Mouse (Mus musculus) midbrain, postnatal 0 days (tissue): ENCODE measurements at regions not wholly inside any gene's neighbourhood (a gene's known extent, or its start where the extent isn't known, plus 50 kb on each side); places are given as distances from the start of the nearest gene placed in this dataset.

ENCODE experiments used
- ATAC-seq: fragments of 200-750 bp; cut with Nextera tagmentation; 2 replicates; pipeline ENCODE4 v1.8.0; 2017; ENCODE audit warnings: moderate number of reproducible peaks, mild to moderate bottlenecking, moderate TSS enrichment, moderate library complexity; ENCODE audit not compliant: low FRiP score
- DNase-seq: peaks from one replicate; pipeline ENCODE4 v3.0.0-alpha.2; 2015; ENCODE audit warnings: low spot score
- H3K27ac ChIP-seq: fragments of 300-500 bp; sonication (generic); 2 replicates; pipeline ENCODE4 v1.5.1; 2014; ENCODE audit warnings: low read depth, mild to moderate bottlenecking, low read length, mixed read lengths
- H3K27me3 ChIP-seq: fragments of 300-500 bp; sonication (generic); 2 replicates; pipeline ENCODE4 v1.6.1; 2014; ENCODE audit warnings: low read length, control low read depth, mixed read lengths; ENCODE audit not compliant: insufficient read depth
- H3K36me3 ChIP-seq: fragments of 300-500 bp; sonication (generic); 2 replicates; pipeline ENCODE4 v1.6.1; 2014; ENCODE audit warnings: low read length, control low read depth, mixed read lengths; ENCODE audit not compliant: insufficient read depth
- H3K4me1 ChIP-seq: fragments of 300-500 bp; sonication (generic); 2 replicates; pipeline ENCODE4 v1.6.1; 2014; ENCODE audit warnings: mild to moderate bottlenecking, control low read depth, antibody characterized with exemption, low read length, mixed read lengths; ENCODE audit not compliant: insufficient read depth
- H3K4me2 ChIP-seq: fragments of 300-500 bp; sonication (generic); 2 replicates; pipeline ENCODE4 v1.6.1; 2014; ENCODE audit warnings: low read depth, mild to moderate bottlenecking, low read length, mixed read lengths; ENCODE audit not compliant: poor library complexity, severe bottlenecking
- H3K4me3 ChIP-seq: fragments of 300-500 bp; sonication (generic); 2 replicates; pipeline ENCODE4 v1.5.1; 2014; ENCODE audit warnings: low read depth, mild to moderate bottlenecking, low read length, moderate library complexity
- H3K9ac ChIP-seq: fragments of 300-500 bp; sonication (generic); replicated peaks from 2 replicates; pipeline ENCODE4 v1.6.1; 2014; ENCODE audit warnings: mild to moderate bottlenecking, low read length, moderate library complexity, mixed read lengths; ENCODE audit not compliant: poor library complexity, severe bottlenecking
- H3K9me3 ChIP-seq: fragments of 300-500 bp; sonication (generic); 2 replicates; pipeline ENCODE4 v1.6.1; 2016; ENCODE audit warnings: low read length, control low read depth
- CTCF ChIP-seq: IDR thresholded peaks from 2 replicates; pipeline ENCODE4 v1.5.1; 2016; ENCODE audit warnings: antibody characterized with exemption, mild to moderate bottlenecking
- WGBS: fragments of 180-500 bp; shearing (Covaris S2); extraction: QIAGEN DNeasy Blood & Tissue Kit; methylation state at CpG from one replicate; pipeline ENCODE4 v1.1.7; 2014; 5-methylcytosine and 5-hydroxymethylcytosine counted together

DNA sequence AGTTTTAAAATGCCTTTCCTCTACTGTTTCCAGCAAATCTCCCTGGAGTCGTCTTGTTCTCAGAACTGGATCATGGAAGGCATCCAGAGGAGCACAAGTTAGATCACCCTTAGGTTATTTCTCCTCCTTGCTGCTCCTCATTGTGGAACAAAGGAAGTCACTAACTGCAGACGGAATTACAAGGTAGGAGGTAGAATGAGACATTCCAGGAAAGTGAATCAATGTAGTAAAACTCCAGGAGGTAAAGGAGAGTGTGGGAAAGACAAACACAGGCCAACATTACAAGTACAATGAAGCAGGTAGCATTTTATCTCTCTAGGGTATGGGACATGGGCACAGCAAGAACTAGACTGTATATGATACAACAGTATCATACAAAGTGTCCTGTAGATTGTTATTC, 375.7 kb upstream of the Ddi1 start:
- Histone ChIP-seq H3K36me3 (no peaks in the 10 kb centered on the region), H3K4me3 (no peak overlapping the region), H3K27me3 (no peaks in the 10 kb centered on the region), H3K9ac (no peak overlapping the region), H3K27ac (no peak overlapping the region), H3K4me2 (no peak overlapping the region), H3K9me3 (no peaks in the 10 kb centered on the region), H3K4me1 (no peaks in the 10 kb centered on the region)
- no peak for DNase-seq
- WGBS, result 72% methylated on average over 2 of the region's 2 CpGs
- no peak for ATAC-seq
- no peak for TF ChIP-seq CTCF

DNA sequence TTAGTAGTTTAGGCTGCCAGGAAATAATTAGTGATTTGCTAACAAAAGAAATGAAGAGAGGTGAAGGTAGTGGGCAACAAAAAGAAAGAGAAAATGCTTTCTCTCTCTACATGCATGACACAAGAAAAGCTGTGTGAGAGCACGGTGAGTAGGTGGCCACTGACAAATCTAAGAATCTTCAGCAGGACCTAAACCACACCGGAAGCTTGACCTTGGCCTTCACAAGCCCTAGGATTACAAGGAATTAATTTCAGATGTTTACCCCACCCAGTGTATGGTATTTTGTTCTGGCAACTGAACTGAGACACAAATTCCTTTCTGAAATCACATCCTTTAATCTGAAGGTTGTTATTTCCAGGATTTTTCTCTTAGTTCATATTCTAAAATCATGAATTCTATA, 347.5 kb upstream of the Ddi1 start:
- no peaks in the 10 kb centered on the region for H3K9me3 ChIP-seq
- H3K4me3 ChIP-seq, result no peak overlapping the region
- H3K27me3 ChIP-seq, result no peaks in the 10 kb centered on the region
- no peak for TF ChIP-seq CTCF
- H3K4me2 ChIP-seq, result no peak overlapping the region
- H3K9ac ChIP-seq, result no peak overlapping the region
- H3K4me1 ChIP-seq, result no peaks in the 10 kb centered on the region
- WGBS, result 91% methylated on average over 2 of the region's 2 CpGs
- no peak overlapping the region for H3K27ac ChIP-seq
- H3K36me3 ChIP-seq, result no peaks in the 10 kb centered on the region
- DNase-seq, result no peak
- ATAC-seq, result no peak

DNA sequence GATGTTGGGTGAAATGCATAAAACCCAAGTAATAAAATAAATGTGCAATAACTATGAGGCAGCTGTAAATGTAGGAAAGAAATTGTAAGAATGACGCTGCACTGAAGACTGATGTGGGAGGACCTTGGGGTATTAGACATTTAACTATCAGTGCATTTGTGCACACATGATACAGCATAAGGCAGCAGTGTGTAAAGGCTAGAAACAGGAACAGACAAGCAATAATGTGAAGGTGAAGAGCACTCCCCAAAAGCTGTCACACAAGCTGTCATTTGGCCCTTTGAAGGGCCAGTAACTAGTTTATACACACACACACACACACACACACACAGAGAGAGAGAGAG, 339.6 kb upstream of the Ddi1 start:
- 84% methylated on average over 1 of the region's 1 CpGs for WGBS
- no peak for ATAC-seq

DNA sequence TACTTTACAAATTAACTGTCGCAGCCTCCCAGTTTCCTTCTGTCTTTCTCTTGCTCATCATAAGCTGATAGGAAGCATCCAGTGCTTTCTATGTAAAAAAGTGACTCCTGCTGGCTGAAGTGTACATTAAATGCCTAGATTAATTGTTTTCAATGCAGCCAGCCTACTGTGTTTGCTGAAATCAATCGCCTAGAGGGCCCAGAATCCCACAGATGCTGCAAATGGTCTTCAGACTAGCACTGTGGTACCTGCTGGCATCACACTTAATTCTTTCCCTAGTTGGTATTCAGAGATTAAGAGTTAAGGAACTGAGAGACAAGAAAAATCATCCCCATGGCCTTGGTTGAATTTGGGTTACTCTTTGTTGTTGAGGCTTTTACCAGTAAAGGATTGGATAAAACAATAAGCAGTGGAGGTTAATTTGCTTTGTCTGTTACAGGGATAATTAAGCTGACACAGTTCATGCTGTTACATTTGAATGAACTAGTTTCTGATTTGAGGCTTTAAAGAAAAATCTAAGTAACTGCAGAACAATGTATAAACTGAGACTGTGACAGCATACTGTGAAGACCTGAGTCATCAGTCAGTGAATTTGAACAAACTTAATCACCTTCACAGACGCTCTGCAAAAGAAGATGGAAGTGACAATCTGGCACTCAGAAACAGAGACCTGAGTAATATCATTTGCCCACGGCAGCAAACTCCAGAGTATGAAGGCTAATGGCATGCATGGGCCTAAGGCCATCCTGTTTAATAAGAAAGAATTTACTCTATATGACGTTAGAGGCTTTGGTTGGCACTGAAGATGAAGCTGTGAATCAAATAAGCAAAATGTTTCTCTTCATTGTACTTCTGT, 339.0 kb upstream of the Ddi1 start:
- ATAC-seq (0 out of 2 replicates have a peak, but pooled peaks have one; percentile 18), DNase-seq (peak; percentile 17)
- Histone ChIP-seq H3K36me3 (no peaks in the 10 kb centered on the region), H3K27ac (no peak overlapping the region), H3K4me3 (no peak overlapping the region), H3K4me2 (no peak overlapping the region), H3K27me3 (no peaks in the 10 kb centered on the region), H3K4me1 (no peaks in the 10 kb centered on the region), H3K9me3 (no peaks in the 10 kb centered on the region), H3K9ac (no peak overlapping the region)
- 38% methylated on average over 5 of the region's 5 CpGs for WGBS
- TF ChIP-seq CTCF, result no peak

More for the DNA sequence above, 339.6 kb upstream of the Ddi1 start:
- peak; percentile 1 for DNase-seq
- Histone ChIP-seq H3K36me3 (no peaks in the 10 kb centered on the region), H3K4me3 (no peak overlapping the region), H3K27ac (no peak overlapping the region), H3K9me3 (no peaks in the 10 kb centered on the region), H3K9ac (no peak overlapping the region), H3K27me3 (no peaks in the 10 kb centered on the region), H3K4me2 (no peak overlapping the region), H3K4me1 (no peaks in the 10 kb centered on the region)
- no peak for TF ChIP-seq CTCF
